Mouse (Mus musculus) cerebellum, adult 2 months (tissue): Measurements from ENCODE around the gene Rbm15b.

Experiments used
- CTCF ChIP-seq: fragments of 200-500 bp; IDR thresholded peaks from 2 replicates; pipeline ENCODE4 v1.5.1; 2011; ENCODE audit warnings: low read depth, mild to moderate bottlenecking, control low read depth, low read length, moderate library complexity, borderline replicate concordance; ENCODE audit not compliant: insufficient read depth
- POLR2A ChIP-seq: fragments of 200-500 bp; IDR thresholded peaks from 2 replicates; pipeline ENCODE4 v1.6.1; 2011; ENCODE audit warnings: low read length, control low read depth, borderline replicate concordance; ENCODE audit not compliant: insufficient read depth

DNA sequence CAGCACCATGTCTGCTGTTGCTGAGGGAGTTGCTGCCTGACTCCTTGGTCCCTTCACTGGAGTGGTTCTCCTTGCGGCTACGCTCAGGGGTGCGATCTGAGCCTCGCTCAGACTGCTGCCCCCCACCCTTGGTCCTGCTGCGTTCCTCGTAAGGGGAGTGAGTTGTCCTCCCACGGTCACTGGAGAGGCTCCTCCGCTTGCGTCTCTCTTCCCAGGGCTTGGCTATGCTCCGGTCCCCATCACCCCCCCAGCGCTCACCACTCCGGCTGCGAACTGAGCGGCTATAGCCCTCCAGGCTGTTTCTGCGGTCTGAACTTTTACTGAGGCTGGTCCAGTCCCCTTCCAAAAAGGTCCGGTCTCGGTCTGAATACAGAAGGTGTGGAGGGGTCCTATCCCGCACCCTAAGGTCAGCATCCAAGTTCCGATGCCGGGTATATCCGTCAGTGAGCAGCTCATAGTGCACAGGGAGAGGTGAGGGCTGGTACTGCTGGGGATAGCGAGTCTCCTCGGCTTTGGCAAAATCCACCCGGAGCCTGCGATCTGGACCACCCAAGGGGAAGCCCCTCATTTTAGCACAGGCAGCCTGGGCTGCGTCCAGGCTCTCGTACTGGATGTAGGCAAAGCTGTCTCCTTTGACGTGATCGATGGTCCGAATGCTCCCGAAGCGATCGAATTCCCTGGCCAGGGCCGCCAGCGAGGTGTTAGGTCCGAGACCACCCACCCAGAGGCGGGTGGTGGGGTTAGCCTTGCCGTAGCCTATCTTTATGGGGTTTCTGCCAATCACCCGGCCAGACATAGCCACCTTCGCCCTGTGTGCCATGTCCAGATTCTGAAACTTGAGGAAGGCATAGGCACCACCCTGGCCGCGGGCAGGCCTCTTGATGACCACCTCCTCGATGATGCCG, 2.0 kb downstream of the Rbm15b start:
- TF ChIP-seq CTCF (no peak), POLR2A (no peak)
